In the genomic region with DNA sequence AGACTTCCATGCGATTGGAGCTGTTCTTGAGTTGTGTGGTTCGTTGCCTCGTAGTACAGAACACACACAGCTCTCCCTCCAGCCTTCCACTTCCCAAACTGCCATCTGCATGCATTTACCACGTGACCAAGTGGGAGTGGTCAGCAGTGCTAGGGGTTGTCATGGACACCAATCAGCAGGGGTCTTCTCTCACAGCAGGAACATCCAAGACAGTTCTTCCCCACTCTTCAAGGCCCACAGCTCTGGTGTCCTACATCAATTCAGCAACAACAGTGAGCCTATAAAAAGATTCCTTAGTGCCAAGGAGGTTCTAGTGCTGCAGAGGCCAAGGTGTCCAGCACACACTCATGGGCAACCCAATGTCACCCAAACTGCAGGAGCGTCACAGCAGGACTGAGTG, we compare ENCODE assay signal across 15 mouse cellular contexts. TPM values are rescaled to one million over a fixed set of nuclear protein-coding genes. Genes with fewer than 3 reads are reported as not detected.
DNase-seq lines count a peak whose midpoint lies in the region; ATAC-seq lines count a peak whose summit lies in the region.
"Had no signal": no experiment of that assay in that cellular context is flagged by ENCODE, and none has a peak within 500 bp of the region (broad histone marks: within the 10 kb centered on the region; RNA-seq: fewer than 3 reads in every experiment).

No protein-coding gene starts in this region.

- peaks cover 21% of the 10 kb centered on the region for H3K4me1 ChIP-seq in midbrain, embryonic 11.5 days (ENCODE audit: control insufficient read depth, insufficient read depth, low read length)
- peaks cover 19% of the 10 kb centered on the region for H3K4me1 ChIP-seq in midbrain, embryonic 15.5 days
- peaks cover 24% of the 10 kb centered on the region for H3K4me1 ChIP-seq in midbrain, embryonic 12.5 days
- H3K4me1 ChIP-seq: lung, embryonic 15.5 days had no signal

- no peaks in the 10 kb centered on the region for H3K9me3 ChIP-seq in midbrain, embryonic 11.5 days (ENCODE audit: control insufficient read depth, low read length)
- no peaks in the 10 kb centered on the region for H3K9me3 ChIP-seq in midbrain, embryonic 15.5 days
- no peaks in the 10 kb centered on the region for H3K9me3 ChIP-seq in midbrain, embryonic 12.5 days
- H3K9me3 ChIP-seq: heart, embryonic 13.5 days; lung, embryonic 15.5 days; megakaryocyte, embryonic 14.5 days had no signal

- peak; percentile 75 for DNase-seq in midbrain, embryonic 11.5 days (ENCODE audit: low spot score, missing footprints)
- peak; percentile 45 for DNase-seq in embryo, embryonic 11 days
- DNase-seq in kidney, adult 11 months: no peak
- DNase-seq in ovary, adult 18-20 months (ENCODE audit: low spot score): no peak
- no peak for DNase-seq in layer of hippocampus, adult 11-12 months (ENCODE audit: low spot score)
- DNase-seq: adrenal gland, postnatal 36 days; gastrocnemius, postnatal 14 days; kidney, postnatal 25 days; liver had no signal

- peak; percentile 55 for ATAC-seq in midbrain, embryonic 11.5 days (ENCODE audit: low FRiP score)
- ATAC-seq in midbrain, embryonic 15.5 days (replicated peaks): no peak
- peak; percentile 53 for ATAC-seq in midbrain, embryonic 12.5 days (ENCODE audit: low FRiP score, low read depth)

- H3K4me3 ChIP-seq in midbrain, embryonic 11.5 days (ENCODE audit: low read depth, low read length): no peak overlapping the region
- H3K4me3 ChIP-seq in midbrain, embryonic 15.5 days: no peak overlapping the region
- no peak overlapping the region for H3K4me3 ChIP-seq in midbrain, embryonic 12.5 days
- H3K4me3 ChIP-seq: heart, embryonic 13.5 days; lung, embryonic 15.5 days; megakaryocyte, embryonic 14.5 days had no signal

- H3K36me3 ChIP-seq in midbrain, embryonic 11.5 days (ENCODE audit: control insufficient read depth, insufficient read depth, low read length): peaks cover 19% of the 10 kb centered on the region
- peaks cover 18% of the 10 kb centered on the region for H3K36me3 ChIP-seq in midbrain, embryonic 15.5 days (replicated peaks)
- H3K36me3 ChIP-seq in midbrain, embryonic 12.5 days: peaks cover 61% of the 10 kb centered on the region

- H3K9ac ChIP-seq in midbrain, embryonic 11.5 days (ENCODE audit: low read length): no peak overlapping the region
- no peak overlapping the region for H3K9ac ChIP-seq in midbrain, embryonic 15.5 days
- no peak overlapping the region for H3K9ac ChIP-seq in midbrain, embryonic 12.5 days (replicated peaks)
- H3K9ac ChIP-seq: heart, embryonic 13.5 days; lung, embryonic 15.5 days had no signal

- no peak overlapping the region for H3K4me2 ChIP-seq in midbrain, embryonic 11.5 days
- H3K4me2 ChIP-seq in midbrain, embryonic 15.5 days: no peak overlapping the region
- no peak overlapping the region for H3K4me2 ChIP-seq in midbrain, embryonic 12.5 days (replicated peaks)
- H3K4me2 ChIP-seq: heart, embryonic 13.5 days; lung, embryonic 15.5 days had no signal

- no peaks in the 10 kb centered on the region for H3K27me3 ChIP-seq in midbrain, embryonic 11.5 days (ENCODE audit: control insufficient read depth, insufficient read depth, low read length)
- no peaks in the 10 kb centered on the region for H3K27me3 ChIP-seq in midbrain, embryonic 15.5 days (replicated peaks)
- H3K27me3 ChIP-seq in midbrain, embryonic 12.5 days: no peaks in the 10 kb centered on the region
- H3K27me3 ChIP-seq: CH12.LX; heart, embryonic 13.5 days; lung, embryonic 15.5 days; megakaryocyte, embryonic 14.5 days had no signal

- WGBS in midbrain, embryonic 11.5 days: 55% methylated on average over 5 of the region's 5 CpGs
- 51% methylated on average over 5 of the region's 5 CpGs for WGBS in midbrain, embryonic 15.5 days
- 57% methylated on average over 5 of the region's 5 CpGs for WGBS in midbrain, embryonic 12.5 days

- no peak overlapping the region for H3K27ac ChIP-seq in midbrain, embryonic 11.5 days (ENCODE audit: low read depth, low read length)
- no peak overlapping the region for H3K27ac ChIP-seq in midbrain, embryonic 15.5 days
- H3K27ac ChIP-seq in midbrain, embryonic 12.5 days (replicated peaks): no peak overlapping the region
- H3K27ac ChIP-seq: lung, embryonic 15.5 days had no signal

RNA-seq across cellular contexts. Expression of a gene that starts 26.8 kb away (rescaled TPM):
- 0.19 and 0.22 TPM in 2 replicates for polyA plus RNA-seq in midbrain, embryonic 11.5 days (2014; fragmentation: Nextera tagmentation; extraction: Ambion mirVana)
- 0.96 and 1.2 TPM in 2 replicates for polyA plus RNA-seq in midbrain, embryonic 15.5 days (2015; fragmentation: Nextera tagmentation; extraction: Ambion mirVana)
- polyA plus RNA-seq in midbrain, embryonic 12.5 days (2016; fragmentation: Nextera tagmentation; extraction: Ambion mirVana): 0.39 TPM in 1 of 2 replicates, not detected in the other

Comparison
In these comparisons a context has a peak if more than half of its experiments do, and no peak if none do; other contexts are left out.
1. DNase-seq: peak in midbrain, embryonic 11.5 days (single experiment) and embryo, embryonic 11 days (single experiment); none in kidney, adult 11 months (single experiment), ovary, adult 18-20 months (single experiment) and layer of hippocampus, adult 11-12 months (single experiment).